Mouse (Mus musculus) hindbrain, embryonic 11.5 days (tissue): ENCODE data around the gene Elk3. TPM values are rescaled to one million over a fixed set of nuclear protein-coding genes. Genes with fewer than 3 reads are reported as not detected.

Experiments used
- ATAC-seq: fragments of 200-750 bp; cut with Nextera tagmentation; 2 replicates; pipeline ENCODE4 v1.8.0; 2017; ENCODE audit warnings: mild to moderate bottlenecking, moderate TSS enrichment, moderate library complexity; ENCODE audit not compliant: low FRiP score
- DNase-seq: peaks from one replicate; pipeline ENCODE4 v3.0.0-alpha.2; 2015; ENCODE audit warnings: low spot score
- H3K27ac ChIP-seq: fragments of 300-500 bp; sonication (generic); 2 replicates; pipeline ENCODE4 v1.5.1; 2014; ENCODE audit warnings: mild to moderate bottlenecking, low read depth, low read length
- H3K27me3 ChIP-seq: fragments of 300-500 bp; sonication (generic); 2 replicates; pipeline ENCODE4 v1.6.1; 2014; ENCODE audit warnings: mild to moderate bottlenecking, low read length, moderate library complexity, mixed read lengths; ENCODE audit not compliant: control insufficient read depth, insufficient read depth
- H3K36me3 ChIP-seq: fragments of 300-500 bp; sonication (generic); 2 replicates; pipeline ENCODE4 v1.6.1; 2014; ENCODE audit warnings: mild to moderate bottlenecking, low read length, moderate library complexity, mixed read lengths; ENCODE audit not compliant: control insufficient read depth, insufficient read depth
- H3K4me1 ChIP-seq: fragments of 300-500 bp; sonication (generic); replicated peaks from 2 replicates; pipeline ENCODE4 v1.6.1; 2014; ENCODE audit warnings: low read length, mixed read lengths; ENCODE audit not compliant: control insufficient read depth, insufficient read depth
- H3K4me2 ChIP-seq: fragments of 300-500 bp; sonication (generic); replicated peaks from 2 replicates; pipeline ENCODE4 v1.6.1; 2014; ENCODE audit warnings: mild to moderate bottlenecking, low read depth, low read length
- H3K4me3 ChIP-seq: fragments of 300-500 bp; sonication (generic); 2 replicates; pipeline ENCODE4 v1.5.1; 2014; ENCODE audit warnings: low read depth, low read length
- H3K9ac ChIP-seq: fragments of 300-500 bp; sonication (generic); 2 replicates; pipeline ENCODE4 v1.6.1; 2014; ENCODE audit warnings: low read depth, low read length
- H3K9me3 ChIP-seq: fragments of 300-500 bp; sonication (generic); 2 replicates; pipeline ENCODE4 v1.6.1; 2016; ENCODE audit warnings: low read length; ENCODE audit not compliant: control insufficient read depth
- WGBS: fragments of 180-500 bp; shearing (Covaris S2); extraction: QIAGEN DNeasy Blood & Tissue Kit; methylation state at CpG from one replicate; pipeline ENCODE4 v1.1.7; 2014; 5-methylcytosine and 5-hydroxymethylcytosine counted together
- polyA plus RNA-seq: library from polyadenylated mRNA; unstranded; fragments of >200 nt; fragmentation: Nextera tagmentation; extraction: Ambion mirVana; gene quantifications from 2 replicates; pipeline ENCODE4 v1.2.1, GENCODE M21; 2014

The Elk3 gene
- polyA plus RNA-seq, 1 experiment from 2014 or later = 22.8 TPM

DNA sequence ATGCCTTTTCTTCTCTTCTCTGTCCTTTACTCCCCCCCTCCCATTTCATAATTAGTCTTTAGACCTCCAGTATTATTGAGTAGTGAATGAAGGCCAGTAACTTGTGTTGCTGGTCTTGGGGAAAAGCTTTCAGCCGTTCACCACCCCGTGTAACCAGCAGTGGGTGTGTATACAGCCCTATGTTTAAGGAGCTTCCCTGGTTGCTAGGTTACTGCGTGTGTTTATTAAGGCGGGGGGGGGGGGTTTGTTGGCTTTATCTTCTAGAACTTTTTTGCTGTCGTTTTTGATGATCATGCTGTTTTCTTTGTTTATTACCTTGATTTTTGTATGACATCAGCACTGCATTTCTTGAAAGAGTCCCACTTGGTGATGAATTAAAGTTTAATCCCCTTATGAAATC lies 68.1 kb downstream of the Elk3 start:
- H3K36me3 ChIP-seq = 0 out of 2 replicates have a peak, but pooled peaks cover 2% of the 10 kb centered on the region
- whole genome bisulfite sequencing = 7% methylated on average over 5 of the region's 5 CpGs
- H3K4me1 ChIP-seq = no peaks in the 10 kb centered on the region
- H3K4me3 ChIP-seq = no peak overlapping the region
- no peak overlapping the region for H3K4me2 ChIP-seq
- no peak overlapping the region for H3K27ac ChIP-seq
- H3K27me3 ChIP-seq = no peaks in the 10 kb centered on the region
- no peak for ATAC-seq
- no peak for DNase-seq
- no peaks in the 10 kb centered on the region for H3K9me3 ChIP-seq
- no peak overlapping the region for H3K9ac ChIP-seq

DNA sequence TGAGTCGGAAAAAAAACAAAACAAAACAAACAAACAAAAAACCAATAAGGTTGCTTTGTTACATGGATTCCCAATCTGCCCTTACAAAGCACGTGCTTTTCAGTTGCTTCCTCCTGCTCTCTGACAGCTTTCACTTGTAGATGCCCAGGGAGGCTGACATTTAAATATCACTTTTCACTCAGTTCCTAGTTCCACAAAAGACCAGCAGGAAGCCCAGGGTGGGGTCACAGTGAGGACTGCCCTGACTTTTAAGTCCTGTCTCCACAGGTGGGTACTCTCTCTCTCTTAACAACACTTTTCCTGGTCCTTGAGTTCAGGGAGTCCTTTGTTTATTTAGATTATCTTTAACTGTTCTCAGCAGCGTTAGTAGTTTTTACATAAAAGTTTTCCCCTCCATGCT lies 68.7 kb downstream of the Elk3 start:
- no peaks in the 10 kb centered on the region for H3K4me1 ChIP-seq
- H3K36me3 ChIP-seq = 0 out of 2 replicates have a peak, but pooled peaks cover 2% of the 10 kb centered on the region
- WGBS = 5% methylated on average over 3 of the region's 3 CpGs
- no peak overlapping the region for H3K4me3 ChIP-seq
- H3K9ac ChIP-seq = no peak overlapping the region
- DNase-seq (no peak), ATAC-seq (no peak)
- no peaks in the 10 kb centered on the region for H3K9me3 ChIP-seq
- no peak overlapping the region for H3K4me2 ChIP-seq
- H3K27ac ChIP-seq = no peak overlapping the region
- H3K27me3 ChIP-seq = no peaks in the 10 kb centered on the region

DNA sequence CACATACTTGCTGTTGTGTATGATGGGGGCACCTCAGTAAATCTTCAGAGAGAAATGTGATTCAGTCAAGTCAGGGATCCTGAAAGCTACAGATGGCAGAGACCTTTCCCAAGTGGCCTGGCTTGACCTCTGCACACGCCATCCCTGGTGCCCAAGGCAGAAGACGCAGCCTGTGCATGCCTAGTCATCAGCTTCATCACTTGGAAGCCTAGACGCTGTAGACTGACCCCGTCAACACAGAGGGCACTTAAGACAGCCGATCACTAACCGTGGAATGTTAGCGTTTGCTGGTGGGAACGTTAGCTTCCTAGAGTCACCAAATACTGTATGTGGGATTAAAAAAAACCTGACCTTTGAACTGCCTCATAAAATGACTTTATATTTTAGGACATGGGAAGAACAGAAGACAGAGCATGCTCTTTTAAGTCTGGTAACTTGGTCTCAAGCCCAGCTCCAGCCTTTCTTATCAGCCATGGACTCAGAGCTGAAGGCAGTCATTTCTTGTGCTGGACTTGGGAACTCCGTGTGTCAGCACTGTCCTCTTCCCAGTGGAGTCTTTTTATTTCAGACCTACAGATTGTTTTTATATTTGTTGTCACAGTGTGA lies 71.6 kb downstream of the Elk3 start:
- DNase-seq = no peak
- H3K4me3 ChIP-seq = no peak overlapping the region
- no peaks in the 10 kb centered on the region for H3K4me1 ChIP-seq
- no peak for ATAC-seq
- H3K4me2 ChIP-seq = no peak overlapping the region
- no peak overlapping the region for H3K27ac ChIP-seq
- H3K27me3 ChIP-seq = no peaks in the 10 kb centered on the region
- 71% methylated on average over 9 of the region's 9 CpGs for WGBS
- H3K9ac ChIP-seq = no peak overlapping the region
- 0 out of 2 replicates have a peak, but pooled peaks cover 2% of the 10 kb centered on the region for H3K36me3 ChIP-seq
- no peaks in the 10 kb centered on the region for H3K9me3 ChIP-seq

DNA sequence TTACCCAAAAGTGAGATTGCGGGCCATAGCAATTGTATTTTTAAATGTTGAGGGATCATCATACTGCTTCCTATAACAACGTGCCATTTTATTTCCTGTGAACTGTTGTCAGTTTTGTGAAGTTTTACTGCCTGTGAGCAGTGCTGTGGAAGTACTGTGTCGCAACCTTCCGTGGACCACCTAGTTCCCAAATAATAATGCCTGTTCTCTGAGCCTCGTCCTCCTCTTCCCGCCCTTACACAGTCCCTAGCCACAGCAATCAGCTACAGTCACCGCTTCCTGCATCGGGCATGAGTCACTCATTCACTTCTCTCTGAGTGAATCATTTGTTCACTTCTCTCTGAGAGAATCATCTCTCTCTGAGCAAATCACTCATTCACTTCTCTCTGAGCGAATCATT lies 76.2 kb downstream of the Elk3 start:
- Histone ChIP-seq H3K4me3 (no peak overlapping the region), H3K9me3 (no peaks in the 10 kb centered on the region), H3K27ac (no peak overlapping the region), H3K4me2 (no peak overlapping the region), H3K4me1 (no peaks in the 10 kb centered on the region), H3K27me3 (no peaks in the 10 kb centered on the region), H3K36me3 (0 out of 2 replicates have a peak, but pooled peaks cover 2% of the 10 kb centered on the region), H3K9ac (no peak overlapping the region)
- ATAC-seq (no peak), DNase-seq (no peak)
- 93% methylated on average over 9 of the region's 9 CpGs for WGBS

DNA sequence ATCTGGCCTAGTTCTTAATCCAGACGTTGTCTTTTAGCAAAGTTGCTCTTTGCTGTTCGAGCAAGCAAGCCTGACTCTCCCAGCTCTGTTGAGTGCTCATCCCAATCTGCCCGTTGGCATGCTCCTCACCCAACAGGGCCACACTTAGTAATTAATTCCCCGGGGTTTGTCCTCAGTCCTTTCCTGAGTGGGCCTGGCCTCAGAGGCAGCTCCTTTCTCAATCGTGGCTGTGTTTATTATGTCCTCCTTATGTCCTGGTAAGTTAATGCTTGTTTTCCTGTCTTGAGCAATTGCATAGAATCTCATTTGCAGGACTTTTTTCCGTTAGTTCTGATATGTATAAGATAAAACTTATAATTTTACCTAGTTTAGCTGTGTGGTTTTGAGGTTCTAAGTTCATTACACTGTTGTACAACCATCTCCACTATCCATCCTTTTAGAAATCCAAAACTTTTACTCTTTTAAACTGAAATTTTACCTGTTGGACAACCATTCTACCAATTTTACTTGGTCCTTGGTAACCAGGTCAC lies 77.2 kb downstream of the Elk3 start:
- H3K27me3 ChIP-seq = no peaks in the 10 kb centered on the region
- DNase-seq (no peak), ATAC-seq (no peak)
- no peak overlapping the region for H3K9ac ChIP-seq
- no peak overlapping the region for H3K4me2 ChIP-seq
- no peaks in the 10 kb centered on the region for H3K4me1 ChIP-seq
- WGBS = 88% methylated on average over 6 of the region's 6 CpGs
- H3K36me3 ChIP-seq = 0 out of 2 replicates have a peak, but pooled peaks cover 2% of the 10 kb centered on the region
- H3K9me3 ChIP-seq = no peaks in the 10 kb centered on the region
- H3K4me3 ChIP-seq = no peak overlapping the region
- H3K27ac ChIP-seq = no peak overlapping the region

DNA sequence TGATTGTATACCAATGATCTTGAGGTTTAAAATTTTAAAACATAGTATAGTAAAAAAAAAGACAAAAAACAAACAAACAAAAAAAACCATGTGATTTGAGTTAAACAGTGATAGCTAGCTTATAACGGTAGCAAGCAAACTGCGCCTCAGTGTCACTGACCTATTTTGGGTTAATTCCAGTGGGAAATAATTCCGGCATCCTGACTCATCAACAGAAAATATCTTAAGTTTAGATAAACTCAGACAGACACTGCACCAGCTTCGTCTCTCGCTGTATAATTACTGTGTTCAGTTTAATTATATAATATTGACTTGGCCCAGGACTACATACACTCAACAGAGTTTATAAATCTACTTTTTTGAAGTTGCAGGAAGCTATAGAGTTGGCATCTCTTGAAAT lies 79.0 kb downstream of the Elk3 start:
- Histone ChIP-seq H3K4me1 (no peaks in the 10 kb centered on the region), H3K27ac (no peak overlapping the region), H3K36me3 (no peaks in the 10 kb centered on the region), H3K27me3 (no peaks in the 10 kb centered on the region), H3K9ac (no peak overlapping the region), H3K9me3 (no peaks in the 10 kb centered on the region), H3K4me3 (no peak overlapping the region), H3K4me2 (no peak overlapping the region)
- no peak for DNase-seq
- WGBS = 96% methylated on average over 5 of the region's 5 CpGs
- ATAC-seq = no peak

DNA sequence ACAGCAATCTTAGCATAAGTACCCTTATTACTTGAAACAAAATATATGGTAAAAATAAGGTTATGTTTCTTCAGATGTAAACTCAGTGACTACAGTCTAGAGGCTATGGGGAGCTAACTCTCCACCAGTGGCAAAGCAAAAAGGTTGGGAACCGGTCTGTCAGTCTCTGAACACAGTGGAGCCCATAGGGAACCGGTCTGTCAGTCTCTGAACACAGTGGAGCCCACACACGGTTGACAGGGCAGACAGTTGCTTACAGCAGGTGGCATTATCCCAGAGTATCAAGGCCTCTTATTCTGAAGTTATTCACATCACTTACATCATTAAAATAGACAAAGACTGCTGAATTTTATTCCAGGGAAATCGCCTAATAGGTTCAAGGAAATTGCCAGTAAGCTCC lies 79.4 kb downstream of the Elk3 start:
- no peaks in the 10 kb centered on the region for H3K36me3 ChIP-seq
- no peak overlapping the region for H3K4me3 ChIP-seq
- H3K9me3 ChIP-seq = no peaks in the 10 kb centered on the region
- H3K4me1 ChIP-seq = no peaks in the 10 kb centered on the region
- no peak overlapping the region for H3K27ac ChIP-seq
- DNase-seq (no peak), ATAC-seq (no peak)
- no peaks in the 10 kb centered on the region for H3K27me3 ChIP-seq
- no peak overlapping the region for H3K9ac ChIP-seq
- no peak overlapping the region for H3K4me2 ChIP-seq
- WGBS = 79% methylated on average over 4 of the region's 4 CpGs

DNA sequence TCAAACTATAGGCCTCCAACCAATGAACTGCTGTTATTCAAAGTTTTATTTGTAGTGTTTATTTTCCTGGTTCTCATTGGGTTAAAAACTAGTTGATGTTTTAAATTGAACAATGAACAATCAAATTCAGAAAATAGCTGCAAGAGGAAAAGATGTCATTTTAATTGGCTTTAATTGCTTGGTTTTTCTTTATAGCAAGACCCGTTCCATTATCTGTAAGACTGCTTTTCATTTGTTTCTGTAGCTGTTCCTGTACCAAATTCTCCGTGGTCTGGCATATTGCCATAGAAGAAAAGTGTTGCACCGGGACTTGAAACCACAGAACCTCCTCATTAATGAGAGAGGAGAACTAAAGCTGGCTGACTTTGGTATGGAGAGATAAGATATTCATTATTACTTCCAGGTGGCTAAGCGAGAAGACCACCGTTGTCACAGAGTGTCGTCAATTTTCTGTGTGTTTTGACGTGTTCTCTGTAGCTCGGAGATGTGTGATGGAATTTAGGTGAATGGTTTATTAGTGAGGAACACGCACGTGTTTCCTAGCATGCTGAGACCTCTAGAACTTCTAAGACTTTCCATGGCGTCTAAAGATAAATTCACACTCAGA lies 82.4 kb downstream of the Elk3 start:
- Histone ChIP-seq H3K27ac (no peak overlapping the region), H3K27me3 (no peaks in the 10 kb centered on the region), H3K4me3 (no peak overlapping the region), H3K9ac (no peak overlapping the region), H3K4me2 (no peak overlapping the region), H3K9me3 (no peaks in the 10 kb centered on the region), H3K36me3 (no peaks in the 10 kb centered on the region), H3K4me1 (no peaks in the 10 kb centered on the region)
- no peak for ATAC-seq
- DNase-seq = no peak
- WGBS = 90% methylated on average over 11 of the region's 11 CpGs

DNA sequence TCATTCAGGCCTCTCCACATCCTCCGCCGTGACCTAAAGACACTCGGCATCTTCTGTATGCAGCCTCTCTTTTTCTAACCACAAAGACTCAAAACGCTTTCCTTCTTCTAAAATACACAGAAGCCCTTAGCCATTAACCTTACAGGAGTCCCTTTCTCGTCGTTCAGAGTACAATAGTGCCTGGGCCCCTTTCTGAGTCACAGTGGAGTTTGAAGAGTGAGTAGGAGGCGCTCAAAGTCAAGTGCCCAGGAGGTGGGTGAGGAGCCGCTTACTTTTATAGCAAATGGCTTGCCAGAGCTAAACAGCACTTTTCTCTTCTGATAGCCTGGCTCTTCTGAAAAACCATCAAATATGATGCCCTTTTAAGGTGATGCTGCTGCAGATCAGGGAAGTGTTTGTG lies 83.0 kb downstream of the Elk3 start:
- no peaks in the 10 kb centered on the region for H3K4me1 ChIP-seq
- no peak overlapping the region for H3K27ac ChIP-seq
- DNase-seq (no peak), ATAC-seq (no peak)
- H3K9ac ChIP-seq = no peak overlapping the region
- no peak overlapping the region for H3K4me2 ChIP-seq
- no peaks in the 10 kb centered on the region for H3K36me3 ChIP-seq
- WGBS = 74% methylated on average over 8 of the region's 8 CpGs
- H3K27me3 ChIP-seq = no peaks in the 10 kb centered on the region
- H3K9me3 ChIP-seq = no peaks in the 10 kb centered on the region
- H3K4me3 ChIP-seq = no peak overlapping the region
